Mouse (Mus musculus): Measurements from ENCODE around the gene Coasy. TPM values are rescaled to one million over a fixed set of nuclear protein-coding genes. Genes with fewer than 3 reads are reported as not detected.

Coasy gene
- total and polyA plus RNA-seq, 2 experiments = 84.0 to 182 TPM

GRCm38 (mm10) chr11:101112186-101112585 is 29.8 kb downstream of the Coasy start:
- H3K4me1 ChIP-seq (ENCODE audit: control insufficient read depth, insufficient read depth, low read length) = peaks cover 13% of the 10 kb centered on the region
- DNase-seq (ENCODE audit: extremely low read depth, low read depth, low spot score) = no peak
- H3K4me3 ChIP-seq (ENCODE audit: insufficient read depth, low read depth, low read length) = no peak overlapping the region
- H3K79me2 ChIP-seq (ENCODE audit: control insufficient read depth, insufficient read depth, low read length) = peaks cover 46% of the 10 kb centered on the region; the same call in 1 of the 2 replicates
- H3K36me3 ChIP-seq (ENCODE audit: control insufficient read depth, insufficient read depth, low read length) = peaks cover 5% of the 10 kb centered on the region; the same call in 1 of the 2 replicates
- TF ChIP-seq POLR2A (IDR thresholded peaks at IDR 0.05; ENCODE audit: extremely low read depth, insufficient read depth, low read length) (no peak), CTCF (IDR thresholded peaks at IDR 0.05; ENCODE audit: low read depth, low read length) (no peak)
- 92% methylated on average over 3 of the region's 3 CpGs for WGBS
- no peaks in the 10 kb centered on the region for H3K27me3 ChIP-seq (ENCODE audit: control insufficient read depth, insufficient read depth, low read length)
- H3K27ac ChIP-seq (replicated peaks; ENCODE audit: insufficient read depth, low read depth, low read length) = no peak overlapping the region
- H3K9ac ChIP-seq (ENCODE audit: low read depth, low read length) = no peak overlapping the region

DNA sequence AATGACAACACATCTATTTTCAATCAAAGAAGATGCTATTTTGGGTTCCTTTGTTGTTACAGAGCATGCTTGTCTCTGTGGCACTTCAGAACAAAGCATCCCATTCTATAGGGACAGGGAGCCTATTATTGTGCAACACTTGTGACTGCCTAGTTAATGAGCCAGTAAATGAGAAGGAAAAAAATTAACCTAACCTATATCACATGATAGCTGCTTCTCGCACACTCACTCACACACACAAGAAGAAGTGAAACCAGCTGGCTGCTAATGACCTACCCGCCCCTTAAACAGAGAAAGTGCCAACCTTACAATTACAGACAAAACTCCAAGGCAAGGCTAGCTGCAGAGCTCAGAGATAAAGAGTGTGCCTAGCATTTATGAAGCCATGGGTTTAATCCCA is 33.2 kb downstream of the Coasy start:
- no peak overlapping the region for H3K27ac ChIP-seq (replicated peaks; ENCODE audit: insufficient read depth, low read depth, low read length)
- H3K27me3 ChIP-seq (ENCODE audit: control insufficient read depth, insufficient read depth, low read length) = no peaks in the 10 kb centered on the region
- 61% methylated on average over 2 of the region's 2 CpGs for WGBS
- peaks cover 44% of the 10 kb centered on the region for H3K79me2 ChIP-seq (ENCODE audit: control insufficient read depth, insufficient read depth, low read length)
- no peak overlapping the region for H3K9ac ChIP-seq (ENCODE audit: low read depth, low read length)
- H3K36me3 ChIP-seq (ENCODE audit: control insufficient read depth, insufficient read depth, low read length) = peaks cover 5% of the 10 kb centered on the region; the same call in 1 of the 2 replicates
- H3K4me3 ChIP-seq (ENCODE audit: insufficient read depth, low read depth, low read length) = no peak overlapping the region
- peaks cover 15% of the 10 kb centered on the region for H3K4me1 ChIP-seq (ENCODE audit: control insufficient read depth, insufficient read depth, low read length)
- DNase-seq (ENCODE audit: extremely low read depth, low read depth, low spot score) = no peak
- TF ChIP-seq CTCF (IDR thresholded peaks at IDR 0.05; ENCODE audit: low read depth, low read length) = no peak

DNA sequence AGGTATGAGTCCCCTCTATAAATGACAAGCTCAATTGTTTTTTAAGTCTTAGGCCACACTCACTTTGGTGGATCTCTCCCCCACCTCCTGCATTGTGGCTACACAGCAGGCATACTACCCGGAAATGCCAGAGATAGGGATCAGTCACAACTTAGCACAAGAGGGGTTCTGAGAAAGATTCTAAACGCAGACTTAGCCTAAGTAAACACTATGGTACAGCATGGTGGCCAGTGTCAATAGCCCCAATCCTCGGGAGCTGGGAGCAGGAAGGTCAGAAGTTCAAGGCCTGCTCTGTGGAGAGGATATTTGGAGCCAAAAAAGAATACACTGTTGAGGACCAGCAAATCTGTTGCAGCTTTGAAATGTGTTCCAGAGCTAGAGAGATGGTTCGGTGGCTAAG is 35.7 kb downstream of the Coasy start:
- peaks cover 29% of the 10 kb centered on the region for H3K79me2 ChIP-seq (ENCODE audit: control insufficient read depth, insufficient read depth, low read length)
- WGBS = 1% methylated on average over 4 of the region's 4 CpGs
- peaks cover 16% of the 10 kb centered on the region for H3K4me1 ChIP-seq (ENCODE audit: control insufficient read depth, insufficient read depth, low read length)
- peak; percentile 74 for DNase-seq (ENCODE audit: extremely low read depth, low read depth, low spot score)
- H3K27me3 ChIP-seq (ENCODE audit: control insufficient read depth, insufficient read depth, low read length) = no peaks in the 10 kb centered on the region
- 0 out of 2 replicates have a peak overlapping the region, but pooled peaks have one; percentile 0 for H3K4me3 ChIP-seq (ENCODE audit: insufficient read depth, low read depth, low read length)
- peaks cover 2% of the 10 kb centered on the region for H3K36me3 ChIP-seq (ENCODE audit: control insufficient read depth, insufficient read depth, low read length)
- H3K27ac ChIP-seq (replicated peaks; ENCODE audit: insufficient read depth, low read depth, low read length) = peak overlapping the region; percentile 45
- TF ChIP-seq POLR2A (IDR thresholded peaks at IDR 0.05; ENCODE audit: extremely low read depth, insufficient read depth, low read length) (no peak), CTCF (IDR thresholded peaks at IDR 0.05; ENCODE audit: low read depth, low read length) (no peak)
- H3K9ac ChIP-seq (ENCODE audit: low read depth, low read length) = no peak overlapping the region; the same call in 1 of the 2 replicates

- no peaks in the 10 kb centered on the region for H3K27me3 ChIP-seq (ENCODE audit: control insufficient read depth, insufficient read depth, low read length)
- peaks cover 26% of the 10 kb centered on the region for H3K79me2 ChIP-seq (ENCODE audit: control insufficient read depth, insufficient read depth, low read length)
- TF ChIP-seq CTCF (IDR thresholded peaks at IDR 0.05; ENCODE audit: low read depth, low read length) (no peak), POLR2A (IDR thresholded peaks at IDR 0.05; ENCODE audit: extremely low read depth, insufficient read depth, low read length) (no peak)
- H3K4me3 ChIP-seq (ENCODE audit: insufficient read depth, low read depth, low read length) = peak overlapping the region; percentile 87
- no peak for DNase-seq (ENCODE audit: extremely low read depth, low read depth, low spot score)
- H3K9ac ChIP-seq (ENCODE audit: low read depth, low read length) = peak overlapping the region; percentile 90
- peaks cover 14% of the 10 kb centered on the region for H3K4me1 ChIP-seq (ENCODE audit: control insufficient read depth, insufficient read depth, low read length)
- H3K27ac ChIP-seq (replicated peaks; ENCODE audit: insufficient read depth, low read depth, low read length) = peak overlapping the region; percentile 81
- H3K36me3 ChIP-seq (ENCODE audit: control insufficient read depth, insufficient read depth, low read length) = peaks cover 7% of the 10 kb centered on the region
- under 1% methylated on average over 37 of the region's 39 CpGs for WGBS
Observed at GRCm38 (mm10) chr11:101119131-101119760, 36.9 kb downstream of the Coasy start.

DNA sequence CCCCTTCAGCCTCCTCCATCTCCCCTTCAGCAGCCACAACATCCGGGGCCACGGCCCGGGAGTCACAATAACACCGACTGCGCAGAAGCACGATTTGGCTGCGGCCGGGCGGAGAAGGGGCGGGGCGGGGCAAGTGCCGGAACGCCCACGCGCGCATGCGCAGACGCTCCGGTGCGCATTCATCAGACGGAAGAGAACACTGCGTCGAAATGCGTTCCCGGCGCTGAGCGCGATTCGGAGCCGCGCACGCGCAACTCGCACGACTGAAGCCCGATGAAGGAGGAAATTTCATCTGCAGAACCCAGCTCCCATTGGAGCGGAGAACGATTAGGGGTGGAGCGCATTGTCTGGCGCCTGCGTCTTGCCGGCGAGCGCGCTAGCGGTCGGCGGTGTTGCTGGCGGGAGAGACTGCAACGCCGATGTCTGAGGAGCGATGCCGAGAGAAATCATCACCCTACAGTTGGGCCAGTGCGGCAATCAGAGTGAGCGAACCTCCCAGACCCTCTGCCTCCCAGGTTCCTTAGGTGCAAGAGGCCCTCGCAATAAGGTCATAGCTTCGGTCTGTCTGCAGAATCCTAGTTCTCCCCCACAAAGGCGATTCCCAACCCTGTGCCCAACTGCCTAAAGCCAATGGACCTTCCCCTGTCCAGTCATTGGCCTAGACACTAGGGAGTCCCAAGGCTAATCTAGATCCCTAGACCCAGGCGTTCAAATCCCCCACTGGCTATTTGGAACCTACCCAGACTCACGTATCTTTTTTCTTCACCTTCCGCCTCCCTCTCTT is 37.6 kb downstream of the Coasy start, which contains the start of the genes Retreg3 and Tubg1:
TSS of gene Retreg3 (minus strand) at position 133 of the 784 bp plus-strand sequence.
TSS of gene Tubg1 (plus strand) at position 178 of the 784 bp plus-strand sequence.
- DNase-seq (ENCODE audit: extremely low read depth, low read depth, low spot score) = peak; percentile 93
- H3K4me3 ChIP-seq (ENCODE audit: insufficient read depth, low read depth, low read length) = peak within 1 kb of the TSS; percentile 87
- TF ChIP-seq POLR2A (IDR thresholded peaks at IDR 0.05; ENCODE audit: extremely low read depth, insufficient read depth, low read length) = peak; percentile 95
- TF ChIP-seq CTCF (IDR thresholded peaks at IDR 0.05; ENCODE audit: low read depth, low read length) = no peak
- peak within 1 kb of the TSS; percentile 90 for H3K9ac ChIP-seq (ENCODE audit: low read depth, low read length)
- peaks cover 14% of the 10 kb centered on the region for H3K4me1 ChIP-seq (ENCODE audit: control insufficient read depth, insufficient read depth, low read length)
- peaks cover 23% of the 10 kb centered on the region for H3K79me2 ChIP-seq (ENCODE audit: control insufficient read depth, insufficient read depth, low read length)
- H3K36me3 ChIP-seq (ENCODE audit: control insufficient read depth, insufficient read depth, low read length) = peaks cover 7% of the 10 kb centered on the region
- peak within 1 kb of the TSS; percentile 81 for H3K27ac ChIP-seq (replicated peaks; ENCODE audit: insufficient read depth, low read depth, low read length)
- under 1% methylated on average over 61 of the region's 61 CpGs for WGBS
- H3K27me3 ChIP-seq (ENCODE audit: control insufficient read depth, insufficient read depth, low read length) = no peaks in the 10 kb centered on the region
